Mouse (Mus musculus) liver, adult 2 months (tissue): Measurements from ENCODE around the gene Ric1.

Source experiments
- CTCF ChIP-seq: fragments of 200-500 bp; IDR thresholded peaks from 2 replicates; pipeline ENCODE4 v1.5.1; 2011; ENCODE audit warnings: low read depth, low read length, control low read depth
- POLR2A ChIP-seq: fragments of 200-500 bp; IDR thresholded peaks from 2 replicates; pipeline ENCODE4 v1.6.1; 2011; ENCODE audit warnings: low read length, control low read depth; ENCODE audit not compliant: insufficient read depth; ENCODE audit errors: extremely low read depth

DNA sequence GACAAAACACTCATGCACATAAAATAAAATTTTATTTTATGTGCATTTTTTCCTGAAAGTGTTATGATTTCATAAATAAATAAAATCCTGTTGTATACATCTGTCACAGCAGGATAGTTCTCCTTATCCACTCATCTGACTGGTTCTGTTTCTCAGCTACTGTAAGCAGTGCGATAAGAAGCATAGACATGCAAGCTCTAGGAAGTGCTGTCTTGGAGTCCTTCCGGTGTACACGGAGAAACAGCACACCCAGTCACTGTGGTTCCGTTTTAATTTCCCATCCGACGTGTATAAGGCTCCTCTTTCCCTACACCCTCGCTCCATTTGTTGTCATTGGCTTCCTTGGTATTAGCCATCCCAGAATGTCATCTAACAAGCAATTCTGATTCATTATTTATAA is 24.2 kb upstream of the Ric1 start:
- TF ChIP-seq POLR2A (no peak), CTCF (no peak)
